Mouse (Mus musculus) midbrain, embryonic 11.5 days (tissue): ENCODE data around the gene Fbp1. TPM values are rescaled to one million over a fixed set of nuclear protein-coding genes. Genes with fewer than 3 reads are reported as not detected.
A peak's percentile ranks its signal among the peaks of the same experiment; 100 is the strongest.

ENCODE experiments used
- ATAC-seq: fragments of 200-750 bp; cut with Nextera tagmentation; 2 replicates; pipeline ENCODE4 v1.8.0; 2017; ENCODE audit warnings: moderate TSS enrichment, moderate library complexity; ENCODE audit not compliant: low FRiP score
- DNase-seq: peaks from one replicate; pipeline ENCODE4 v3.0.0; 2015; ENCODE audit warnings: low spot score; ENCODE audit errors: missing footprints
- H3K27ac ChIP-seq: fragments of 300-500 bp; sonication (generic); 2 replicates; pipeline ENCODE4 v1.5.1; 2014; ENCODE audit warnings: low read depth, low read length
- H3K27me3 ChIP-seq: fragments of 300-500 bp; sonication (generic); 2 replicates; pipeline ENCODE4 v1.6.1; 2014; ENCODE audit warnings: mild to moderate bottlenecking, low read length, moderate library complexity, mixed read lengths; ENCODE audit not compliant: control insufficient read depth, insufficient read depth
- H3K36me3 ChIP-seq: fragments of 300-500 bp; sonication (generic); 2 replicates; pipeline ENCODE4 v1.6.1; 2014; ENCODE audit warnings: mild to moderate bottlenecking, low read length, moderate library complexity, mixed read lengths; ENCODE audit not compliant: control insufficient read depth, insufficient read depth
- H3K4me1 ChIP-seq: fragments of 300-500 bp; sonication (generic); 2 replicates; pipeline ENCODE4 v1.6.1; 2014; ENCODE audit warnings: low read length; ENCODE audit not compliant: control insufficient read depth, insufficient read depth
- H3K4me2 ChIP-seq: fragments of 300-500 bp; sonication (generic); 2 replicates; pipeline ENCODE4 v1.6.1; 2014; ENCODE audit warnings: mild to moderate bottlenecking, moderate library complexity
- H3K4me3 ChIP-seq: fragments of 300-500 bp; sonication (generic); 2 replicates; pipeline ENCODE4 v1.5.1; 2014; ENCODE audit warnings: low read depth, low read length
- H3K9ac ChIP-seq: fragments of 300-500 bp; sonication (generic); 2 replicates; pipeline ENCODE4 v1.6.1; 2014; ENCODE audit warnings: low read length
- H3K9me3 ChIP-seq: fragments of 300-500 bp; sonication (generic); 2 replicates; pipeline ENCODE4 v1.6.1; 2016; ENCODE audit warnings: low read length; ENCODE audit not compliant: control insufficient read depth
- WGBS: fragments of 180-500 bp; shearing (Covaris S2); extraction: QIAGEN DNeasy Blood & Tissue Kit; methylation state at CpG from one replicate; pipeline ENCODE4 v1.1.7; 2014; 5-methylcytosine and 5-hydroxymethylcytosine counted together
- polyA plus RNA-seq: library from polyadenylated mRNA; unstranded; fragments of >200 nt; fragmentation: Nextera tagmentation; extraction: Ambion mirVana; gene quantifications from 2 replicates; pipeline ENCODE4 v1.2.1, GENCODE M21; 2014

The Fbp1 gene
- polyA plus RNA-seq, 1 experiment from 2014 or later = not detected

GRCm38 (mm10) chr13:62877247-62877646 is 10.8 kb downstream of the Fbp1 start:
- Histone ChIP-seq H3K4me2 (no peak overlapping the region), H3K27ac (no peak overlapping the region), H3K36me3 (no peaks in the 10 kb centered on the region), H3K4me1 (no peaks in the 10 kb centered on the region), H3K9ac (no peak overlapping the region), H3K4me3 (no peak overlapping the region), H3K27me3 (no peaks in the 10 kb centered on the region), H3K9me3 (no peaks in the 10 kb centered on the region)
- no peak for ATAC-seq
- peak; percentile 39 for DNase-seq
- WGBS = 10% methylated on average over 5 of the region's 5 CpGs

GRCm38 (mm10) chr13:62876111-62876510 is 12.0 kb downstream of the Fbp1 start:
- H3K27ac ChIP-seq = no peak overlapping the region
- ATAC-seq (no peak), DNase-seq (peak; percentile 74)
- no peak overlapping the region for H3K4me3 ChIP-seq
- H3K4me2 ChIP-seq = no peak overlapping the region
- H3K9ac ChIP-seq = no peak overlapping the region
- no peaks in the 10 kb centered on the region for H3K4me1 ChIP-seq
- WGBS = 80% methylated on average over 1 of the region's 1 CpGs
- H3K27me3 ChIP-seq = no peaks in the 10 kb centered on the region
- H3K36me3 ChIP-seq = no peaks in the 10 kb centered on the region
- no peaks in the 10 kb centered on the region for H3K9me3 ChIP-seq

- Histone ChIP-seq H3K36me3 (no peaks in the 10 kb centered on the region), H3K4me1 (no peaks in the 10 kb centered on the region), H3K4me3 (no peak overlapping the region), H3K4me2 (no peak overlapping the region), H3K27me3 (no peaks in the 10 kb centered on the region), H3K9ac (no peak overlapping the region), H3K27ac (no peak overlapping the region), H3K9me3 (no peaks in the 10 kb centered on the region)
- 73% methylated on average over 3 of the region's 3 CpGs for WGBS
- DNase-seq (no peak), ATAC-seq (no peak)
These were observed 15.8 kb downstream of the Fbp1 start for GRCm38 (mm10) chr13:62872252-62872651.

GRCm38 (mm10) chr13:62870605-62871004 is 17.5 kb downstream of the Fbp1 start:
- ATAC-seq (no peak), DNase-seq (no peak)
- Histone ChIP-seq H3K27ac (no peak overlapping the region), H3K4me2 (no peak overlapping the region), H3K4me3 (no peak overlapping the region), H3K4me1 (no peaks in the 10 kb centered on the region), H3K27me3 (no peaks in the 10 kb centered on the region), H3K9me3 (no peaks in the 10 kb centered on the region), H3K36me3 (no peaks in the 10 kb centered on the region), H3K9ac (no peak overlapping the region)
- 89% methylated on average over 2 of the region's 2 CpGs for WGBS

GRCm38 (mm10) chr13:62866817-62867216 is 21.3 kb downstream of the Fbp1 start:
- no peak overlapping the region for H3K27ac ChIP-seq
- H3K27me3 ChIP-seq = no peaks in the 10 kb centered on the region
- ATAC-seq = no peak
- WGBS = 88% methylated on average over 4 of the region's 4 CpGs
- H3K9me3 ChIP-seq = no peaks in the 10 kb centered on the region
- DNase-seq = peak; percentile 41
- no peaks in the 10 kb centered on the region for H3K36me3 ChIP-seq
- H3K4me3 ChIP-seq = no peak overlapping the region
- no peaks in the 10 kb centered on the region for H3K4me1 ChIP-seq
- H3K4me2 ChIP-seq = no peak overlapping the region
- H3K9ac ChIP-seq = no peak overlapping the region

DNA sequence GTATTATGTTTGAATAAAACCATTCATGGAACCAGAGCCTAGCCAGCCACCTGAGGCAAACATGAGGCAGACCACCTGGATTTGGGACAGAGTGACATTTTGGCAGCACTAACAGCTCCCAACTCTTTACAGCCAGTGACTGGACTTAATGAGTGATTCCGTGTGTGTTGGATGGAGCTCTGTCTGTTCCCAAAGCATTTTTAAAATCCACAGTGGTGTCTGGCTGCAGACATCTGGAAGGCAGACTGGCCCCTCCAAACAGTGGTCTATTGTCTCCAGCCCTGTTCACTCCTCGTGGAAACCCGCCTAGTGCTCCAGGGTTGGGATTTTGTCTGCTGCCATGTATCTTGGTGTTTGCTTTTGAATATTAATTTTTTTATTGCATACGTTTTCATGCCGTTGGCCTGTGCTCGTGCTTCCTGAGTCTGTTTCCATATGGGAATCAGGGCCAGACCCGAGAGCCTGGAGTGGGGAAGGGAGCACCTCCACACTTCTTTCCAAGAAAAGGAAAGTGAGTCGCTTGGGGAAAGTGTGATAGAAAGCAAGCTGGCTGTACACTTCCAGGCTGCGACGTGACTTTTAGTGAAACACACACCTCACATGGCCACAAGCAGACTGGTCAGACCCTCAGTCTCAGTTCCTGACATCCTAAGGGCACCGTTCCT is 22.3 kb downstream of the Fbp1 start:
- Histone ChIP-seq H3K4me3 (no peak overlapping the region), H3K27ac (no peak overlapping the region), H3K27me3 (no peaks in the 10 kb centered on the region), H3K36me3 (no peaks in the 10 kb centered on the region), H3K9ac (no peak overlapping the region), H3K4me1 (no peaks in the 10 kb centered on the region), H3K9me3 (no peaks in the 10 kb centered on the region), H3K4me2 (no peak overlapping the region)
- ATAC-seq = no peak
- DNase-seq = peak; percentile 76
- 78% methylated on average over 11 of the region's 11 CpGs for WGBS

GRCm38 (mm10) chr13:62863771-62864170 is 24.3 kb downstream of the Fbp1 start:
- H3K36me3 ChIP-seq = no peaks in the 10 kb centered on the region
- ATAC-seq (no peak), DNase-seq (peak; percentile 69)
- H3K4me3 ChIP-seq = no peak overlapping the region
- no peaks in the 10 kb centered on the region for H3K4me1 ChIP-seq
- no peaks in the 10 kb centered on the region for H3K27me3 ChIP-seq
- no peak overlapping the region for H3K27ac ChIP-seq
- no peak overlapping the region for H3K4me2 ChIP-seq
- 79% methylated on average over 6 of the region's 6 CpGs for WGBS
- no peaks in the 10 kb centered on the region for H3K9me3 ChIP-seq
- H3K9ac ChIP-seq = no peak overlapping the region

DNA sequence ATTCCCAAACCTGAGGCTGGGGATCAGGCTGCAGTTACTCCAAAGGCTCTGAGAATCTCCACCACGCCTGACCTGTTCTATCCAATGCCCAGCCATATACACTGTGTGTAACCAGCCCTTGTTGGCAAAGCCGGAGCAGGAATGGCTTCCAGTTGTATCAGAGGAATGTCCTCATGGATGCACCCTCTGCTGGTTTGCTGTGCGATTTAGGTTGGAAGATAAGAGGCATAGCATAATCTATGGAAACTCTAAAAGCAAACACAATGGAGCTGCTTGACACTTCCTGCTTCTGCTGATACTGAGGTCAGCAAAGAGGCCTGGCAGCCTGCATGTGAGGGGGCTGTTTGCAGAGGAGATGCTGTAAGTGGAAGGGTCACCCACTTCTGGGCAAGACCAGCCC is 25.2 kb downstream of the Fbp1 start:
- H3K4me2 ChIP-seq = no peak overlapping the region
- H3K27ac ChIP-seq = no peak overlapping the region
- peak; percentile 57 for DNase-seq
- no peaks in the 10 kb centered on the region for H3K4me1 ChIP-seq
- H3K36me3 ChIP-seq = no peaks in the 10 kb centered on the region
- no peaks in the 10 kb centered on the region for H3K9me3 ChIP-seq
- H3K9ac ChIP-seq = no peak overlapping the region
- ATAC-seq = no peak
- no peaks in the 10 kb centered on the region for H3K27me3 ChIP-seq
- no peak overlapping the region for H3K4me3 ChIP-seq
- WGBS = 79% methylated on average over 3 of the region's 3 CpGs

DNA sequence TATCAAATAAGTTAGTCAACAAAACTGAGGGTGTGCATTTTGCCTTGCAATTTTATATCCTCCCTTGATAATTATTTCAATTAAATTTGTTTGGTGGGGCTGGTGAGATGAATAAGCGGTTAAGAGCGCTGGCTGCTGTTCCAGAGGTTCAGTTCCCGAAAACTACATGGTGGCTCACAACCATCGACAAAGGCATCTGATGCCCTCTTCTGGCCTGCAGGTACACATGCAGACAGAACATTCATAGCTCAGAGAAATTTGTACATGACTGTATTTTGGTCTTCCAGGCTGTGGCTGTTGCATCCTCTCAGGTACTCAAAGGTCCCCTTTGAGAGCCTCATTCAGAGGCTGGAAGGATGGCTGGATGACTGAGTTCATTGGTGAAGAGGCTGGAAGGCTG is 28.0 kb downstream of the Fbp1 start:
- H3K4me1 ChIP-seq = no peaks in the 10 kb centered on the region
- no peak overlapping the region for H3K27ac ChIP-seq
- no peak overlapping the region for H3K9ac ChIP-seq
- H3K4me3 ChIP-seq = no peak overlapping the region
- no peak overlapping the region for H3K4me2 ChIP-seq
- H3K9me3 ChIP-seq = no peaks in the 10 kb centered on the region
- WGBS = 90% methylated on average over 4 of the region's 4 CpGs
- no peaks in the 10 kb centered on the region for H3K27me3 ChIP-seq
- ATAC-seq (no peak), DNase-seq (no peak)
- no peaks in the 10 kb centered on the region for H3K36me3 ChIP-seq
